Mouse (Mus musculus) bone marrow, adult 2 months (tissue): ENCODE results near the gene Tk1.

Experiments
- CTCF ChIP-seq: fragments of 200-500 bp; IDR thresholded peaks from 2 replicates; pipeline ENCODE4 v1.5.1; 2011; ENCODE audit warnings: low read length, control low read depth; ENCODE audit not compliant: control insufficient read depth, insufficient read depth
- POLR2A ChIP-seq: fragments of 200-500 bp; IDR thresholded peaks from 2 replicates; pipeline ENCODE4 v1.6.1; 2011; ENCODE audit warnings: low read depth, mild to moderate bottlenecking, control low read depth, low read length, borderline replicate concordance; ENCODE audit not compliant: control insufficient read depth

GRCm38 (mm10) chr11:117778851-117779433 lies 47.0 kb downstream of the Tk1 start:
- TF ChIP-seq POLR2A (no peak), CTCF (no peak)
